Mouse (Mus musculus) heart, adult 2 months (tissue): ENCODE measurements around the gene Gsk3b.

ENCODE experiments used
- CTCF ChIP-seq: fragments of 200-600 bp; IDR thresholded peaks from 2 replicates; pipeline ENCODE4 v1.8.1; 2022; ENCODE audit warnings: antibody characterized with exemption, mild to moderate bottlenecking, moderate library complexity
- EP300 ChIP-seq: fragments of 200-500 bp; IDR thresholded peaks from 2 replicates; pipeline ENCODE4 v1.6.1; 2011; ENCODE audit warnings: low read depth, low read length, control low read depth; ENCODE audit not compliant: insufficient read depth
- POLR2A ChIP-seq: fragments of 200-500 bp; IDR thresholded peaks from 2 replicates; pipeline ENCODE4 v1.6.1; 2011; ENCODE audit warnings: mild to moderate bottlenecking, low read depth, low read length, control low read depth; ENCODE audit not compliant: insufficient read depth

DNA sequence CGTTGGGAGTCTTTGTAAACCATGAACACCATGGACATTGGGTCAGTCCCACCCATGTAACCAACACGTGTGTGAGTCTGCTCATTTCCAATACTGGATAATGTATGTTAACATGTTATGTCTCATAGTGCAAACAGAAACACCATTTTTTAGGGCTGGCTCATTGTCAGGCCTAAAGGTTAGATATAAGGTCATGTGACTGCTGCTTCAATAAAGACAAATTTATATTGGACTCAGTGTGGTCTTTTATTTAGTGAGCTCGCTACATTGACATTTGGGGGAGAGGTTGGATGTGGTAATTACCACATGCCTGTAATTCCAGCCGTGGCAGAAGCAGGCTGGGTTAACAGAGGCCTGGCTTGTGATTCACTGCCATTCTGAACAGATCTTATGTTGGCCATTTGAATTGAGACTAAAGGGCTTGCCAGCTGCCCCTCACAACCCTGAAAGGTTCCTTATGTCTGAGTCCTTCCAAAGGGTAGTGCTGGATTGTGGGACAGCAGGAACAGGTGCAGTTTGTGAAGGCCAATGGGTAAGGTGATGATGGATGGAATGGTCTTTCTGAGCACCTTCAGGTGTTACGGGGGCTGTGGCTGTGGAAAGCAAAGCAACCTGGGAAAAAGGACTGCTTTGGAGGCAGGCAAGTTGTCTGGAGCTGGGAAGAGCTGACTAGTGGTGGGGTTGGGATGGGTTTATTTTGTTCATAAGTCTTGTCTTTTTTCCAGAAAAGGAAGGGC, 157.2 kb downstream of the Gsk3b start:
- TF ChIP-seq POLR2A (no peak), EP300 (no peak), CTCF (no peak)
